Mouse (Mus musculus): ENCODE results near the gene Rps27.

Rps27 gene

GRCm38 (mm10) chr3:90231507-90232333 lies 18.3 kb upstream of the Rps27 start, which contains the start of gene Jtb:
Jtb (plus strand) TSS chr3:90231597.
- DNase-seq (ENCODE audit: low read depth, low spot score) = peak; percentile 82

DNA sequence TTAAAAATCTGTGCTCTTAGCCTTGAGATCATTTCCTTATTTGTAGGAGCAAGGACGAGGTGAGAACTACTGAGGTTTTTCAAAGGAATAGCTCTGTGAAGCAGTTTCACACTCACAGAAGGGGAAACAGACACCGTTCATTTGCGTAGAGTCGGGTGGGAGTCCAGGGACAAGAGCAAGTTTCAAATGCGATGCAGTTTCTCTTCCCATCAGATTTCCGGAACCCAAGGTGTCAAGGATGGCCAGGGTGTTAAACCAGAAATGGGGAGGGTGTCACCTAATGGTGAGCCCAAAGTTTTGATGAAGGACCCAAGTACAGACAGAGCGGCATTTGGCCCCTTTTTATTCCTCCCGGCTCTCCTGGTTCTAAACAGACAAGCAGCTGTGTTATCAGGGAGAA lies 17.6 kb upstream of the Rps27 start:
- DNase-seq (ENCODE audit: low read depth, low spot score) = no peak

DNA sequence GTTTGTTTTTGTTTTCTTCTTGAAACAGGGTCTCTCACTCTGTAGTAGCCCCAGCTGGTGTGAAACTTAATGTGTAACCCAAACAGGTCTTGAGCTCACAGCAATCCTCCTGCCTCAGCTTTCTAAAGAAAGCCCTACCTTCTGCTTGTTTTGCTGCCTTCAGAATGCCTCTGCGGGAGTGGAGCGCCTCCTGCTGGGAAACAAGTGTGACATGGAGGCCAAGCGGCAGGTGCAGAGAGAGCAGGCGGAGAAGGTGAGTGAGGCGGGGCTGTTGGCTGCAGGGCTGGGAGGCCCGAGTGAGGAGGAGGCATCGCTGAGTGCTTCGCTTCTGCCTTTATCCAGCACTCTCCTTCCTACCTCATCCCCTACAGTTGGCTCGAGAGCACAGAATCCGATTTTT lies 10.9 kb upstream of the Rps27 start:
- DNase-seq (ENCODE audit: low read depth, low spot score) = no peak

DNA sequence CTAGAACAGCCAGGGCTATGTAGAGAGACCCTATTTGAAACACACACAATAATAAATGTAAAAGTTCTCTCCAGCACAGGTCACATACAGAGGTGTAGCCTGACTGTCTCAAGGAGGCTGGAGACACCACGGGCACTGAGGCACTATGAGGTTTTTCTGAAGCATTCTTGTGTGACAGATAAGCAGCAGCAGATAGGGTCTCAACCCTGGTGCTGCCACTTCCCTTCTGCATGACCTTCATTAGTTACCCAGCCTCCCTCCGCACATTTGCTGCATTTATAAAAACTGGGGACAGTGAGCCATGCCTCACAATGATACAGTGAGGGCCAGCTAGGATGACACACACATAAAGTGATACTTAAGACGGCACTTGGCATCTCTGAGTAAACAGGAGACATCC lies 9.5 kb upstream of the Rps27 start:
- DNase-seq (ENCODE audit: low read depth, low spot score) = no peak

DNA sequence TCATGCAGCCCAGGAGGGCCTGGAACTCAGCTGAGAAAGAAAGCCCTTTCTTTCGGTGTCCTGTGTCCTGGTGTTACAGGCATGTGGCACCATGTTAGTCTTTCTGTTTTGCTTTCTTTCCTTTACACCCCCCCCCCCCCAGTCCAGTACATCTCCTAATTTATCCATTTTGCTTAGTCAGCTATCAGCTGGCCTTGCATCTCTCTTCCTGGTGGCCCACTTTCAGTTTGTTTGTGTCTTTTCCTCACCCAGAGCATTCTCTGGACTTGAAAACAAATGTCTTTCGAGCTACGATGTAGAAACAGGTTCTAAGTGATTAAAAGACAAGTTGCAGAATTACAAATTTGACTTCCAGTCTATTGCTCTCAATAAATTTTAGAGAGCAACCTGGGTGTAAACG lies 9.0 kb upstream of the Rps27 start:
- DNase-seq (ENCODE audit: low read depth, low spot score) = no peak

GRCm38 (mm10) chr3:90221123-90221522 lies 7.7 kb upstream of the Rps27 start:
- no peak for DNase-seq (ENCODE audit: low read depth, low spot score)

DNA sequence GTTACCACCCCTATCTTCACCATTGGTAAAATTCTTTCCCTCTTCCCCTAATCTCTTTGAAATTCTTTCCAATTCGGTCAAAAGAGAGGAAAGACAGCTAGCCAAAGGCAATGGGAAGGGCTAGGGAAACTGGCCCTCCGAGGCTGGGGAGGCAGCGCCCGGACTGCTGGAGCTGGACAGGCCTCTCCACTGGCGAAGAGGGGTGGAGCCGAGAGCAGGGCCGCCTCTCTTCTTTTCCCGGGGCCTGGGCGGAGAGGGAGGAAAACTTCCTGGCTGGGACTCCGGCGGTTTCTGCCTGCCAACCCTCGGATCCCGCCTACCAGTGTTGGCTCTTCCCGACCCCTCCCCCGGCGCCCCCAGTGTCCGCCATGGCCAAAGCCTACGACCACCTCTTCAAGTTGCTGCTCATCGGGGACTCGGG lies 7.1 kb upstream of the Rps27 start:
- DNase-seq (ENCODE audit: low read depth, low spot score) = no peak

- no peak for DNase-seq (ENCODE audit: low read depth, low spot score)
Observed at GRCm38 (mm10) chr3:90220088-90220487, 6.6 kb upstream of the Rps27 start.

- no peak for DNase-seq (ENCODE audit: low read depth, low spot score)
Observed at GRCm38 (mm10) chr3:90215825-90216380, 2.5 kb upstream of the Rps27 start.

DNA sequence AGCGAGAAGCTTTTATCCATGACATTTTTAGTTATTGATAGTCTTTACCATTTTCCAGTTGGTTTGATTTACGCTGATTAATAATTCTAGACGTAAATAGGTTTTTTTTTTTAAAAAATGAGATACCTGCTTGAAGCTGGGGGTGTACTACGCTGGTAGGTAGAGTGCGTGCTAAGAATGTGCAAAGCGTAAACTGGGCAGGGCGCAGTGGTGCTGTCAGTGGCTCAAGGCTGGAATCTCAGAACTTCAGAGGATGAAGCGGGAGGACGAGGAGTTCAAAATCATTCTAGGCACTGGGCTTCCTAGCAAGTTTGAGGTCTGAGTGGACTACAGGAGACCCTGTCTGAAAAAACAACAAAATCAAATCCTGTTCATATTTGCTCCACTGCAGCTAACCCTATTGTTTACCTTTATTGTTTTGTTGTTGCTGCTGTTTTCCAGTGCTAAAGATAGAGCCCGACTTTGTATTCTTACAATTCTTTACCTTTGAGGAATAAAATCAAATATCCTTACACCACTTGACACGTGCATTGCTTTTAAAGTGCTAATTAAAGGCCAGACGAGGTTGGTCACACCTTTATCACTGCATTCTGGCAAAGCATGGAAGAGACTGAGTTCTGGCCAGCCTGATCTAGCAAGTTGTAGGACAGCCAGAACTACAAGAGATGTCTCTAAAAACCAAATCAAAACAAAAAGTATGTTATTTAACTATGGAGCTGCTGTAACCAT lies 669 bp upstream of the Rps27 start:
- no peak for DNase-seq (ENCODE audit: low read depth, low spot score)

DNA sequence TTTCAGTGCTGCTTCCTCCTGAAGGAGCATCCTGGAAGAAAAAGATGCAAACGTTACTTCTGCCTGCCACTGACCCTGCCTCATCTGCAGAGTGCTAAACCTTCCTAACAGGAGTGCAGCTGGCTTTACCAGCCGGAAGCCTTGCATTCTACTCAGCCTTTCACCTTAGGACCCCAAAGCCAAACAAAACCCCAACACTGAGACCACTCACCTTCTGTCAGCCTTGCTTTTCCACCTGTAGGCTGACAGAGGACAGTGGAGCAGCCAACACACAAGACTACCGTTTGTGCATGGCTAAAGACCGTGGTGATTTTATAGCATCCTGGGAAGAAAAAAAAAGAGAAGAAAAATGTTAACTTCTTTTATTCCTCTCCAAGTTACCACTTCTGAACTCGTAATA lies 728 bp downstream of the Rps27 start:
- DNase-seq (ENCODE audit: low read depth, low spot score) = no peak

- DNase-seq (ENCODE audit: low read depth, low spot score) = no peak
Observed at GRCm38 (mm10) chr3:90211475-90212398, 1.7 kb downstream of the Rps27 start.

- DNase-seq (ENCODE audit: low read depth, low spot score) = no peak
Observed at GRCm38 (mm10) chr3:90209908-90210566, 3.4 kb downstream of the Rps27 start.

DNA sequence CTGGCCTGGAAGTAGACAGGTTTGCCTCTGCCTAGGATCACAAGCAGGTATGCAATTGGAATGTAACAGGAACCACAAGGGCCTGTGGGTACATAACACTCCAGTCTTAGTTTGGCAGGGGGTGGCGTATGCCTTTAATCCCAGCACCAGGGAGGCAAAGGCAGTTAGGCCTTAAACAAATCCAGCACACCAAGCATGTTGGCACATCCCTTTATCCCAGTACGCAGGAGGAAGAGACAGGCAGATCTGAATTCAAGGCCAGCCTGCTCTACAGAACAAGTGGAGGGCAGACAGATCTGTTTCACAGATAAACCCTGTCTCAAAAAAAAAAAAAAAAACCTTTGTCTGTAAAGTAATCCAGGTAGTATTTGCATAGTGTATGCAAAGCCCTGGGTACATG lies 4.8 kb downstream of the Rps27 start:
- DNase-seq (ENCODE audit: low read depth, low spot score) = no peak

DNA sequence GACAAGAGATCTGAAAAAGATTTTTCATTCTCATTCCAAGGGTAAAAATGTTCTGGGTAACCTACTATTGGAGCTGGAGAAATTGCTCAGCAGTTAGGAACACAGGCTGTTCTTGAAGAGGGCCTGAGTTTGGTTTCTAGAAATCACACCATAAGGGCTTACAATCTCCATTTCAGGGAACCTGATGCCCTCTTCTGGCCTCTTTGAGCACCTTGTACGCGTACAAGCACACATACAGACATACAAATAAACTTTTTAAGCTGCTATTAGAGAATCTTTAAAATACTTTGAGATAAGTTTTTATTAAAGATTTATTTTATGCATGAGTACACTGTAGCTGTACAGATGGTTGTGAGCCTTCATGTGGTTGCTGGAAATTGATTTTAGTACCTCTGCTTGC lies 8.9 kb downstream of the Rps27 start:
- no peak for DNase-seq (ENCODE audit: low read depth, low spot score)

GRCm38 (mm10) chr3:90203619-90204018 lies 9.8 kb downstream of the Rps27 start:
- DNase-seq (ENCODE audit: low read depth, low spot score) = no peak

DNA sequence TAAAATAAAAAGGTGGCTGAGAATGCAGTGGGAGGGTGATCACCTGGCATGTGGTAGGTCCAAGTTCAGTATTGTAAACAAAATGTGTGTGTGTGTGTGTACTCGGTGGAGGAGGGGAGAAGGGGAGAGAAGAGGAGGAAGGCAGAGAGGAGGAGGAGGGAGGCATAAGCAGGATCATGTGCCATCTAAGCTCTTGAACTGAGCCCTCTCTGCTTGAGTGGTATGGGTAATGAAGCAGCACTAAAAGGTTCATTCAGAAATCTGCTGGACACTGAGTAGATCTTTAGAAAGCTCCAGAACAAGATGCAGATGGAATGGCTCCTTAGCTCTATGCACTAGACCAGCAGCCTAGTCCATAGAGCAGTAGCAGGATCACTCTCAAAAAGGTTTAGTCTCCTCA lies 10.6 kb downstream of the Rps27 start:
- DNase-seq (ENCODE audit: low read depth, low spot score) = no peak

DNA sequence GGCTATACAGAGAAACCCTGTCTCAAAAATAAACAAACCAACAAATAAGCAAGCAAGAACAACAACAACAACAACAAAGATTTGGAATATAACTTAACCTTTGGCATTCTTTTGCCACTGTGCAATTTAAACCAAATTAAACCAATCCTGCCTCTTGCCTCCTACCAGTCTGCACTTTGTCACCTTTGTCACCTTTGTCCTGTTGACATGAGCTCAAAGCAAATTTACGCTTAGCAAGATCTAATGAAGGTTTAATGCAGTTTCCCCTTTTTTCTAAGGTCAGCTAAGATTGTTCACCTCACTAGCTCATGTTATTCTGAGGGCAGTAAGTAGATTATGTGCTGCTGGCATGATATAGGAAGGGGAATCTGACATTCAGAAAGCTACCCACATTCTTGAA lies 15.9 kb downstream of the Rps27 start:
- DNase-seq (ENCODE audit: low read depth, low spot score) = no peak

DNA sequence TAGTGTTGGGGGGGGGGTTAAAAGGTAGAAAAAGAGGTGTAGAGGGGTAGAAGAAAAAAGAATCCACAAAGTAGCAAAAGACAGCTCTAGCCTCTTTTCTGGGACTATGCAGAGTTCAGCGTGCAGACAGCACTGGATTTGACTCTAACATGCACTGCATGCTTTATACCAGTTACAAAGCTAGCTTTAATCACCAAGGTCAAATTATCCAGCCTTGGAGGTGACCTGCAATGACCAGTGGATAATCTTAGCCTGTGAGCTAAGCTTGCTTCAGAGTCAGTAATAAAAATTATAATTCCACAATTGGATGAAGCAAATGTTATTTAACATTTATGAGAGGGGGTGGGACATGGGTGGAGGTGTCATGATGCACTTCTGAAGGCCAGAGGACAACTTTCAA lies 17.8 kb downstream of the Rps27 start:
- DNase-seq (ENCODE audit: low read depth, low spot score) = peak; percentile 28

- no peak for DNase-seq (ENCODE audit: low read depth, low spot score)
Observed at GRCm38 (mm10) chr3:90194759-90195158, 18.7 kb downstream of the Rps27 start.

- no peak for DNase-seq (ENCODE audit: low read depth, low spot score)
Observed at GRCm38 (mm10) chr3:90190859-90191510, 22.5 kb downstream of the Rps27 start.

Measured in retina, adult 2 months (tissue).